Mouse (Mus musculus): ENCODE data around the gene Cpn1. TPM values are rescaled to one million over a fixed set of nuclear protein-coding genes. Genes with fewer than 3 reads are reported as not detected.

The Cpn1 gene
- polyA plus RNA-seq, 1 experiment from 2014 or later: 0.26 TPM

DNA sequence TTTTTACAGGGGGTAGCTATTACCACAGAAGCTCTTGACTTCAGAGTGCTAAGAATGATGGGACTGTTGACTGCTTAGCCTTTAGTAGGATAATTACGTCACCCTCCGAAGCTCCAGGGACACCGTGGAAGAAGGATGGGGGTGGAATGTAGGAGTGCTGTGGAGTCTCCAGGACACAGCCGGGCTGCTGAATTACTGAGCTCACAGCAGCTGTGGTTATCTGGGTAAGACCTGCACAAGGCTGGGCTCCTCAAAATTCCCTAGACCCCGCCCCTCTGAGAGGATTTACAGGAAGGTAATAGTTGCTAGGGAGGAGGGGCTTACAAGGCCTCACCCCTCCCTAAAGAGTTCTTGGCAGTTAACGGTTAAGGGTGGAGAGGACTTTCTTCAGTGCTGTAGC lies 9.7 kb downstream of the Cpn1 start:
- 77% methylated on average over 6 of the region's 6 CpGs for WGBS

DNA sequence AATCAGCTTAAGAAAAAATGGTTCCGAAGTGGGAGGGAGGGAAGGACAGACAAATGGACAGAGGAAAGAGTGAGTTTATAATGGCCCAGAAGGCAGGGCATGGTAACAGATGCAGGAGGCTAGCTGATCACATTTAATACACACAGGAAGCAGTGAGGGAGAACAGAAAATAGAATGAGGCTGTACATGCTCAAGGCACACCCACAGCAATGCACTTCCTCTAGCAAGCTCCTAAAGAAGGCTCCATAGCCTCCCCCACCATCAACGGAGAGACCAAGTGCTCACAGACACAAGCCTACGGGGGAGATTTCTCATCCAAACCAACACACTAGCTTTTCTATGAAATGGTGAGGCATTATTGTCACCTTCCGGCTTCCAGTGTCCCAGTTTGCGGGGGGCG lies 12.1 kb downstream of the Cpn1 start:
- H3K36me3 ChIP-seq: no peaks in the 10 kb centered on the region
- no peak overlapping the region for H3K4me3 ChIP-seq
- H3K27ac ChIP-seq: no peak overlapping the region
- 94% methylated on average over 6 of the region's 6 CpGs for WGBS
- H3K4me1 ChIP-seq: no peaks in the 10 kb centered on the region
- H3K4me2 ChIP-seq (replicated peaks): no peak overlapping the region
- H3K9ac ChIP-seq: no peak overlapping the region
- no peaks in the 10 kb centered on the region for H3K27me3 ChIP-seq
- no peaks in the 10 kb centered on the region for H3K9me3 ChIP-seq (replicated peaks)
- no peak for ATAC-seq (ENCODE audit: low FRiP score)

More for the DNA sequence above, 9.7 kb downstream of the Cpn1 start:
- H3K27me3 ChIP-seq: no peaks in the 10 kb centered on the region
- no peak overlapping the region for H3K27ac ChIP-seq
- H3K4me3 ChIP-seq: no peak overlapping the region
- H3K36me3 ChIP-seq: no peaks in the 10 kb centered on the region
- no peak for ATAC-seq (ENCODE audit: low FRiP score)
- H3K4me1 ChIP-seq: no peaks in the 10 kb centered on the region
- no peak overlapping the region for H3K4me2 ChIP-seq (replicated peaks)
- no peaks in the 10 kb centered on the region for H3K9me3 ChIP-seq (replicated peaks)
- H3K9ac ChIP-seq: no peak overlapping the region

DNA sequence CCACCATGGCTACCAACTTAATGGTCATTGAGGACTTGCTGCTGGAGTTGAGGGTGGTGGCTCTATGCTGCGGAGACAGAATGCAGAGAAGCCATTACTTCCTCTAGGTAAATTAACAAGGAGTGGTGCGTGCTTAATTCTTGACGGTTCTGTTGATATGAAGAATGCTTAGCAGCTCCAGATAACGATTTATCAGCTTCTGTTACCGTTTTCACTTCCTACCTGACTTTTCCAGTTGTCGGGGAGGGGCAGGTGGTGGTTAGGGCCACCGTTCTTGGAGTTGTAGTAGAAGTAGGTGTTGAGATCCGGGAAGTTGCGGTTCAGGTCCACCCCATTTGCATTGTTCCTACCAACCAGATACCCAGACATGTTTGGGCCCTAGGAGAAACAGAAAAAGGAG lies 12.6 kb downstream of the Cpn1 start:
- 90% methylated on average over 9 of the region's 9 CpGs for WGBS
- Histone ChIP-seq H3K4me3 (no peak overlapping the region), H3K9ac (no peak overlapping the region), H3K4me1 (no peaks in the 10 kb centered on the region), H3K27ac (no peak overlapping the region), H3K36me3 (no peaks in the 10 kb centered on the region), H3K9me3 (replicated peaks) (no peaks in the 10 kb centered on the region), H3K27me3 (no peaks in the 10 kb centered on the region), H3K4me2 (replicated peaks) (no peak overlapping the region)
- no peak for ATAC-seq (ENCODE audit: low FRiP score)

DNA sequence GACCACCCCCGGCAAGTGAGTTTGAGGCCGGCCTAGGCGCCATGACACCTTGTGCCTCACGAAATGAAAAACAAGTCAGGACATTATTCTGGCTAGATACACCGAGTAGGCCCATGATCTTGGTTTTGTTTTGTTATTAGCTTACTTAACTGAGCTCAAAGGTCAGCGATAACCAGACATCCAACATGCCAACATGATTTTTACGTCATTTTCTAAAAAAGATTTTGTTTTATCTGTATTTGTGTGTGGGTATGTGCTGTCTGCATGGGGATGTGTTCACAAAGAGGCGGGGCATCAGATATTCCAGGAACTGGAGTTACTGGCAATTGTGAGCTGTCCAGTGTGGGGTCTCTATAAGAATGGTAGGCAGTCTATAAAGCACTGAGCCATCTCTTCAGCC lies 14.2 kb downstream of the Cpn1 start:
- H3K4me1 ChIP-seq: peaks cover 3% of the 10 kb centered on the region; the same call in 1 of the 2 replicates
- H3K4me3 ChIP-seq: no peak overlapping the region
- no peak overlapping the region for H3K9ac ChIP-seq
- H3K27me3 ChIP-seq: no peaks in the 10 kb centered on the region
- H3K9me3 ChIP-seq (replicated peaks): no peaks in the 10 kb centered on the region
- no peak for ATAC-seq (ENCODE audit: low FRiP score)
- no peak overlapping the region for H3K4me2 ChIP-seq (replicated peaks)
- H3K27ac ChIP-seq: no peak overlapping the region
- H3K36me3 ChIP-seq: no peaks in the 10 kb centered on the region
- WGBS: 94% methylated on average over 8 of the region's 8 CpGs

DNA sequence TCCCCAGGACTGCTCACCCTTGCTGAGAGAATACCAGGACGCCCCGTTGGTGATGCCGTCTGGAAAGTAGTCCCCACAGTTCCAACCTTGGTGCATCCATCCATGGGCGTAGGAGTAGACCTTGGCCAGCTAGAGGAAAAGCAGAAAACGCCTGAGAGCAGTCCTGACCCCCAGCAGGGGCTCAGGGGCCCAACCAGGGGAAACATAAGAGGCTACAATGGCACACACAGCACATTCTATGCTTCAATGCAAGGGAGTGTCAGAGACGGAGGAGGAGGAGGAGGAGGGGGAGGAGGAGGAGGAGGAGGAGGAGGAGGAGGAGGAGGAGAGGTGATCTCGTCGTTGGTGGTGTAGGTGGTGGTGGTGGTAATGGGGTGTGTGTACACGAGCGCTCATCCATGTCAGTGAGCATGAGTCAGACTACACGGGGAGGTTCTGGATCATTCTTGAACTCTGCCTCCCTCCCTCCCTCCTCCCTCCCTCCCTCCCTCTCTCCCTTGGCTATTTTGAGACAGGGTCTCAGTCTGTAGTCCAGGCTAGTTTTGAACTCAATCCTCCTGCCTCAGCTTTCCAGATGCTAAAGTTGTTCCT lies 17.8 kb downstream of the Cpn1 start:
- no peak for ATAC-seq (ENCODE audit: low FRiP score)
- Histone ChIP-seq H3K36me3 (no peaks in the 10 kb centered on the region), H3K27me3 (no peaks in the 10 kb centered on the region), H3K9ac (no peak overlapping the region), H3K27ac (no peak overlapping the region), H3K9me3 (replicated peaks) (no peaks in the 10 kb centered on the region), H3K4me1 (peaks cover 3% of the 10 kb centered on the region; the same call in 1 of the 2 replicates), H3K4me2 (replicated peaks) (no peak overlapping the region), H3K4me3 (no peak overlapping the region)
- WGBS: 33% methylated on average over 5 of the region's 11 CpGs

DNA sequence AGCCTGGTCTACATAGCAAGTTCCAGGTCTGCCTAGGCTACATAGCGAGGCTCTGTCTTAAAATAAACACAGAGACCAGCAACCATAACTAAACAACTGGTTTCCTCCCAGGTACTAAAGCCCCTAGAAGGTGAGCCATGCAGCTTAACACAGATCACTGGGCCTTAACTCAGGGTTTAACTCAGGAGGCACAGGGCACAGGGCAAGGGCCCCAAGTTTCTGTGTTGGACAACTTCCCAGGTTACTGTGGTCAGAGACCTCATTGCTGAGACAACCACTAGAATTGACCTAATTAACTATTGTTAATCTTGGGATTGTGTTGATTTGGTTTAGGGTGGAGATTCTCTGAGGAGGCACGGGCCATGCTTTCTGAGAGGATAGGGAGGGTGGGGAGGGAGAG lies 19.9 kb downstream of the Cpn1 start:
- H3K4me1 ChIP-seq: peaks cover 3% of the 10 kb centered on the region; the same call in 1 of the 2 replicates
- no peaks in the 10 kb centered on the region for H3K9me3 ChIP-seq (replicated peaks)
- no peak for ATAC-seq (ENCODE audit: low FRiP score)
- H3K4me3 ChIP-seq: no peak overlapping the region
- no peaks in the 10 kb centered on the region for H3K27me3 ChIP-seq
- H3K9ac ChIP-seq: no peak overlapping the region
- no peak overlapping the region for H3K4me2 ChIP-seq (replicated peaks)
- no peak overlapping the region for H3K27ac ChIP-seq
- 77% methylated on average over 2 of the region's 2 CpGs for WGBS
- H3K36me3 ChIP-seq: no peaks in the 10 kb centered on the region

DNA sequence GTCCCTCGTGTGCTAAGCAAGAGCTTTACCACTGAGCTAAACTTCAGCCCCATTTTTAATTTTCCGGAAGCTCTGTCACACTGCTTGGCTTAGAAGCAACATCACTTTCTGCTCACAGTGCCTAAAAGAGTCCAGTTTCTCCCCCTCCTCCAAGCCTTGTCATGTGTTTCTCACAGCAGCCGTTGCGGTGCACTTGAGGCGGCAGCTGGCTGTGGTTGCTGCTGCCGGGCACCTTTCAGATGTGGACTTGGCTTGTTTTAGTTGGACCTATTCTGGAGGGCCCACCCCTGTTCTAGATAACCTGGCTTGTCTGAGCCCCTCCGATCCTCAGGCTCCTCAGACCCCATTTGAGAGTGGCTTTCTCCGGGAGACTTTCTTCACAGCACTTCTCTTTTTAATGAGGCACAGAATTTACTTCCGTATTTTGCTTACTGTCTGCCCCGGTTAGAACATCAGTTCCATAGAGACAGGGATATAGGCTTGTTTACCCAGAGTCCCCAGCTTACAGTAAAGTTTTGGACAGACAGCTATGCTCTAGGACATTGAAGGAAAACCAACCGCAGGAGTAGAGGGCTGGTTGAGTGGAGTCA lies 20.8 kb downstream of the Cpn1 start:
- Histone ChIP-seq H3K36me3 (no peaks in the 10 kb centered on the region), H3K9ac (no peak overlapping the region), H3K9me3 (replicated peaks) (no peaks in the 10 kb centered on the region), H3K27ac (no peak overlapping the region), H3K4me1 (peaks cover 3% of the 10 kb centered on the region; the same call in 1 of the 2 replicates), H3K4me2 (replicated peaks) (no peak overlapping the region), H3K4me3 (no peak overlapping the region), H3K27me3 (no peaks in the 10 kb centered on the region)
- no peak for ATAC-seq (ENCODE audit: low FRiP score)
- WGBS: 86% methylated on average over 11 of the region's 11 CpGs

DNA sequence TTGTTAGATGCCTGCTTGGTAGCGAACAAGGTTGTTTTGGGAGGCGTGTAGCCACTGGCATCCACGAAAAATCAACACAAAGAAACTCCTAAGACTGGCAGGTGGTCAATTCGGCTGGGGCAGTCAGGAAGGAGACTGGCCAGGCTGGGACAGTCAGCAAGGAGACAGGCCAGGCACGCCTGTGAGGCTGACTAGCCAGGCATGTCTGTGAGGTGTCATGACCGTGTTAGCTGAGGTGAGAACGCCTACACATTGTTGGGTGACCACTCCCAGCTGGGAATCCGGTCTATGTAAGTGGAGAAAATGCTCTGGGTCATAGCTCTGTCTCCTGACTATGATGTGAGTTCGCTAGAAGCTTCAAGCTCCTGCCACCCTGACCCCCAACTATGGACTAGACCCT lies 23.6 kb downstream of the Cpn1 start:
- ATAC-seq (ENCODE audit: low FRiP score): no peak
- no peaks in the 10 kb centered on the region for H3K36me3 ChIP-seq

DNA sequence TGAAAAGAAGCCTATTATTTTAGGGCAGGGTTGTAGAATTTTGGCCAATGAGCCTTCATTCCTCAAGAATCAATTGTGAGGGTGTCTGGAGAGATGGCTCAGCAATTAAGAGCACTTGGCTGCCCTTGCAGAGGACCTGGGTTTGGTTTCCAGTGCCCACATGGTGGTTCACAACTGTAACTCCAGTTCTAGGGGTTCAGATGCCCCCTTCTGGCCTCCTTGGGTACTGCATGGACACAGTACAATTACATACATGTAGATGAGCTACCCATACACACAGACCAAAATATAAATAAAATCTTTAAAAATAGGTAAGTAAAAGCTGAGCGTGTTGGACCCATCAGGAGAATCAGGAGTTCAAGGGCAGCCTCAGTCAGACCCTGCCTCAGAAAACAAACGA lies 25.2 kb downstream of the Cpn1 start:
- Histone ChIP-seq H3K27me3 (no peaks in the 10 kb centered on the region), H3K4me1 (no peaks in the 10 kb centered on the region), H3K9me3 (replicated peaks) (no peaks in the 10 kb centered on the region), H3K4me2 (replicated peaks) (no peak overlapping the region), H3K36me3 (no peaks in the 10 kb centered on the region), H3K27ac (no peak overlapping the region), H3K4me3 (no peak overlapping the region), H3K9ac (no peak overlapping the region)
- 71% methylated on average over 2 of the region's 2 CpGs for WGBS
- ATAC-seq (ENCODE audit: low FRiP score): no peak

More for the DNA sequence above, 23.6 kb downstream of the Cpn1 start:
- Histone ChIP-seq H3K27me3 (no peaks in the 10 kb centered on the region), H3K9ac (no peak overlapping the region), H3K4me2 (replicated peaks) (no peak overlapping the region), H3K27ac (no peak overlapping the region), H3K4me3 (no peak overlapping the region), H3K9me3 (replicated peaks) (no peaks in the 10 kb centered on the region), H3K4me1 (no peaks in the 10 kb centered on the region)
- 68% methylated on average over 9 of the region's 9 CpGs for WGBS

DNA sequence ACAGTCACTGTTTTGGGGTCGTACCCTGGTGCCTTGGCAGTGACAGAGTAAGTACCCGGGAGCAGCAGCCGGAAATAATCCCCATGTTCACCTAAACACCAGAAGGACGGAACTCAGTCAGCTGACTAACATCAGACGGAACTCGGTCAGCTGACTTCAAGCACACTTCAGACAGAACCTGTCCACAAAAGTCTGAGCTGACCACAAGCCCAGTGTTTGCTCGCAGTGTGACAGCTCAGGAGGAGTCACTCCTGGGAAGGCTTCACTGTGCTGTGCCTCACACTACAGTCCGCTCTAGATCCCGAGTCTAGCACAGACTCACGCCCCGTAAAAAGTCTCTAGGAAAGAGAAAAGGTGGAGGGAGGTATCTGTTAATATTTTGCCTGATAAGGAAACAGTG lies 26.3 kb downstream of the Cpn1 start:
- WGBS: 90% methylated on average over 11 of the region's 11 CpGs
- Histone ChIP-seq H3K4me1 (no peaks in the 10 kb centered on the region), H3K9ac (no peak overlapping the region), H3K27ac (no peak overlapping the region), H3K36me3 (no peaks in the 10 kb centered on the region), H3K4me2 (replicated peaks) (no peak overlapping the region), H3K4me3 (no peak overlapping the region), H3K27me3 (no peaks in the 10 kb centered on the region), H3K9me3 (replicated peaks) (no peaks in the 10 kb centered on the region)
- no peak for ATAC-seq (ENCODE audit: low FRiP score)

DNA sequence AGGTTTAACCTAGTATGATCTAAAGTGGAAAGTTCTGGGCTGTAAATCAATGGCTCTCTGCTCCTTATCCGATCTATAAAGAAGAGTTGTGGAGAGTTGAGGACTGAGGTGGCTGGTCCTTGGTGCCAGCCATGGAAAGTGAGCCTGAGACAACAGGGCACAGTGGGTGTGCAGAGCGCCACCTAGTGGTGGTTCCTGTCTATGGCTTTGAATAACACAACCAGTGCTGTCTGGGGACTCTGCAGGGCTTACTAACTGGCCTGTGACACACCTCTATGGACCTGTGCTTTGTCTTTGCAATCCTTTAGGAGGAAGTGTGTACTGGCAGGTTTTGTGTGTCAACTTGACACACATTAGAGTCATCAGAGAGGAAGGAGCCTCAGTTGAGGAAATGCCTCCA lies 27.2 kb downstream of the Cpn1 start:
- Histone ChIP-seq H3K9ac (no peak overlapping the region), H3K27ac (no peak overlapping the region), H3K4me2 (replicated peaks) (no peak overlapping the region), H3K9me3 (replicated peaks) (no peaks in the 10 kb centered on the region), H3K27me3 (no peaks in the 10 kb centered on the region), H3K4me1 (no peaks in the 10 kb centered on the region), H3K4me3 (no peak overlapping the region), H3K36me3 (no peaks in the 10 kb centered on the region)
- ATAC-seq (ENCODE audit: low FRiP score): no peak
- 38% methylated on average over 2 of the region's 2 CpGs for WGBS

DNA sequence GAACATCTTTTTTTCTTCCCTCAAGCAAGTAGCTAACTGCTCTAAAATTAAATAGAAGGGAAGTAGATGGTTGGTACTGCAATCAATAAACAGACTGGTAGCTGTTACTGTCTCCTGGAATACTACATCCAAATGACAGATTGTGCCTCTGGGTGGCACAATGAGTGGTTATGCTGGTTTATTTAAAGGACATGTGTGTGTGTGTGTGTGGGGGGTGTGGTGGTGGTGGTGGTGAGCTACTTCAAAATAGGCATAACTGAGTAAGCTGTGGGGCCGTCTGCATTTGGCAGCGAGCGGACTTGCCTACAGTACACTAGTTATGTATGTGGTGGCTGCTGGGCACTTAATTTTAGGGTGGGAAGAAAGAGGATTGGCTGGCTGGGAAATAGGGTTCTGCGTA lies 28.5 kb downstream of the Cpn1 start:
- Histone ChIP-seq H3K27me3 (no peaks in the 10 kb centered on the region), H3K27ac (no peak overlapping the region), H3K36me3 (no peaks in the 10 kb centered on the region), H3K9me3 (replicated peaks) (no peaks in the 10 kb centered on the region), H3K4me1 (no peaks in the 10 kb centered on the region), H3K4me2 (replicated peaks) (no peak overlapping the region), H3K9ac (no peak overlapping the region), H3K4me3 (no peak overlapping the region)
- ATAC-seq (ENCODE audit: low FRiP score): no peak
- 90% methylated on average over 4 of the region's 4 CpGs for WGBS

DNA sequence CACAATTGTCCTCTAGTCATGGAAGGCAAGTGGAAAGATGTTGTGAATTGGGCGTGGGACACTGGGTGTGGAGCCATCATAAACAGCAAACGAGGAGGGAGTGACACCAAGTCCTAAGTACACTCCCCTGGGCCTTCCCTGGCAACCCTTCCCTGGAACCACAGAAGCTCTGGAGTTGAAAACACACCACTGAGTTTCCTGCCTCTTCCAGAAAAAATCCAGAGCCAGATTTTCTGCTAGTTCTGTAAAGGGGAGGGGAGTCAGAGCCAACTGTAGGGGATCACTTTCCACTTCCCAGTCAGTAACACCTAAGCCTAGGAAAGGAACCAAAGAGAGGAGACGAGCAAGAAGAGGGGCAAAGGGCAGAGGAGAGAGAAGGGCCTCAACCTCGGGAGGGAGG lies 29.0 kb downstream of the Cpn1 start:
- no peak for ATAC-seq (ENCODE audit: low FRiP score)
- 31% methylated on average over 4 of the region's 4 CpGs for WGBS
- H3K27ac ChIP-seq: no peak overlapping the region

More for the DNA sequence above, 29.0 kb downstream of the Cpn1 start:
- Histone ChIP-seq H3K4me3 (no peak overlapping the region), H3K4me2 (replicated peaks) (no peak overlapping the region), H3K9ac (no peak overlapping the region), H3K36me3 (no peaks in the 10 kb centered on the region), H3K4me1 (no peaks in the 10 kb centered on the region), H3K27me3 (no peaks in the 10 kb centered on the region), H3K9me3 (replicated peaks) (no peaks in the 10 kb centered on the region)

All from hindbrain, embryonic 12.5 days (tissue).